Mouse (Mus musculus): ENCODE results near the gene Grin2c. TPM values are rescaled to one million over a fixed set of nuclear protein-coding genes. Genes with fewer than 3 reads are reported as not detected.

Gene Grin2c
- polyA plus RNA-seq, 1 experiment from 2014 or later, result 0.04 TPM

GRCm38 (mm10) chr11:115264862-115265668 is 2.0 kb downstream of the Grin2c start:
- 9% methylated on average over 37 of the region's 39 CpGs for WGBS (ENCODE audit: insufficient replicate concordance)
- H3K27ac ChIP-seq (ENCODE audit: low read depth), result no peak overlapping the region
- DNase-seq (peak; percentile 57), ATAC-seq (no peak)
- H3K36me3 ChIP-seq (replicated peaks; ENCODE audit: insufficient read depth, low read length), result peaks cover 13% of the 10 kb centered on the region
- H3K4me1 ChIP-seq (ENCODE audit: insufficient read depth), result peaks cover 7% of the 10 kb centered on the region
- TF ChIP-seq EP300 (IDR thresholded peaks at IDR 0.05; ENCODE audit: low read depth), result no peak
- peak; percentile 68 for TF ChIP-seq CTCF (IDR thresholded peaks at IDR 0.05; ENCODE audit: low read depth)
- no peak overlapping the region for H3K4me2 ChIP-seq (ENCODE audit: low read depth, low read length)
- no peaks in the 10 kb centered on the region for H3K9me3 ChIP-seq (ENCODE audit: low read length)
- H3K4me3 ChIP-seq (ENCODE audit: low read depth, low read length), result no peak overlapping the region
- H3K9ac ChIP-seq (replicated peaks), result no peak overlapping the region
- peaks cover 72% of the 10 kb centered on the region for H3K27me3 ChIP-seq (ENCODE audit: insufficient read depth, low read length)

DNA sequence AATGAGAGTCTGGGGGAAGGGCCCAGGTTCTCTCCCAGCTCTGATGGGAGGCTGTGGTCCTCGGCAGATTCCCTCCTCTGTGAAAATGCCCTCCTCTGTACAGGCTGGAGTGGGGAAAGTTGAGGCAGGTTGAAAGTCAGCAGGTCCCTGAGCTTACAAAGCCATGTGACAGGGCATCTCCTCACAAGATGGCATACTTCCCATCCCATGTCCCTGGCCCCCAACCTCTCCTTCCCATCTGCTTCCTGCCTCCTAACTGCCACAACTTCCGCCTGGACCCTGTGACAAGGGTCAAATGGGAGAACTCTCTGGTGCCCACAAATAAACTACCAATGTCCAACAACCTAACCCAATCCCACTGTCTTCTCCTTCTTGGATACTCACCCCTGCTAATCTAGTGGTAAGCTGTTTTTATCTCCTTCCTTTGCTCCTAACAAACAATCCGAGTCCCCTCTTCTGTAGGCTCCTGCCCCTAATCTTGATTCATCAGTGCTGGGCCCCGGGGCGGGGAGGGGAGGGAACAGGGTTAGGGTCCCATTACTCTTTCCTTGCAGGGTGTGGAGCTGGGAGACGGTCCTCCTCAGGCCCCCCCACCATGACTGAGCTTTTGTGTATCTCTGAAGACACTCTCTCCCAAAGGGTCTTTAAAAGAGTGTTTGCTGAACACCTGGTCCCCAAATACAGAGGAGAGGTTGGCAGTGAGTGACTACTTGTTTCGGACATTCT is 2.7 kb downstream of the Grin2c start:
- Histone ChIP-seq H3K27me3 (ENCODE audit: insufficient read depth, low read length) (peaks cover 72% of the 10 kb centered on the region), H3K27ac (ENCODE audit: low read depth) (no peak overlapping the region), H3K4me1 (ENCODE audit: insufficient read depth) (peaks cover 7% of the 10 kb centered on the region), H3K4me2 (ENCODE audit: low read depth, low read length) (no peak overlapping the region), H3K4me3 (ENCODE audit: low read depth, low read length) (no peak overlapping the region), H3K9ac (replicated peaks) (no peak overlapping the region), H3K36me3 (replicated peaks; ENCODE audit: insufficient read depth, low read length) (peaks cover 10% of the 10 kb centered on the region), H3K9me3 (ENCODE audit: low read length) (no peaks in the 10 kb centered on the region)
- DNase-seq, result no peak
- WGBS (ENCODE audit: insufficient replicate concordance), result 54% methylated on average over 7 of the region's 7 CpGs
- no peak for TF ChIP-seq EP300 (IDR thresholded peaks at IDR 0.05; ENCODE audit: low read depth)
- no peak for TF ChIP-seq CTCF (IDR thresholded peaks at IDR 0.05; ENCODE audit: low read depth)
- no peak for ATAC-seq

- peaks cover 78% of the 10 kb centered on the region for H3K27me3 ChIP-seq (ENCODE audit: insufficient read depth, low read length)
- H3K4me1 ChIP-seq (ENCODE audit: insufficient read depth), result peaks cover 8% of the 10 kb centered on the region
- no peak overlapping the region for H3K27ac ChIP-seq (ENCODE audit: low read depth)
- 81% methylated on average over 11 of the region's 11 CpGs for WGBS (ENCODE audit: insufficient replicate concordance)
- no peak for ATAC-seq
- TF ChIP-seq CTCF (IDR thresholded peaks at IDR 0.05; ENCODE audit: low read depth), result no peak
- TF ChIP-seq EP300 (IDR thresholded peaks at IDR 0.05; ENCODE audit: low read depth), result no peak
- no peak for DNase-seq
- no peak overlapping the region for H3K4me2 ChIP-seq (ENCODE audit: low read depth, low read length)
- H3K9ac ChIP-seq (replicated peaks), result no peak overlapping the region
- no peak overlapping the region for H3K4me3 ChIP-seq (ENCODE audit: low read depth, low read length)
- 0 out of 2 replicates have a peak, but pooled peaks cover 2% of the 10 kb centered on the region for H3K36me3 ChIP-seq (replicated peaks; ENCODE audit: insufficient read depth, low read length)
- H3K9me3 ChIP-seq (ENCODE audit: low read length), result no peaks in the 10 kb centered on the region
Observed at GRCm38 (mm10) chr11:115262954-115263353, 4.1 kb downstream of the Grin2c start.

- WGBS (ENCODE audit: insufficient replicate concordance), result 69% methylated on average over 4 of the region's 4 CpGs
- Histone ChIP-seq H3K9me3 (ENCODE audit: low read length) (no peaks in the 10 kb centered on the region), H3K27me3 (ENCODE audit: insufficient read depth, low read length) (peaks cover 55% of the 10 kb centered on the region), H3K4me3 (ENCODE audit: low read depth, low read length) (no peak overlapping the region), H3K9ac (replicated peaks) (no peak overlapping the region), H3K27ac (ENCODE audit: low read depth) (no peak overlapping the region), H3K4me1 (ENCODE audit: insufficient read depth) (peaks cover 3% of the 10 kb centered on the region; the same call in 1 of the 2 replicates), H3K36me3 (replicated peaks; ENCODE audit: insufficient read depth, low read length) (no peaks in the 10 kb centered on the region), H3K4me2 (ENCODE audit: low read depth, low read length) (no peak overlapping the region)
- TF ChIP-seq CTCF (IDR thresholded peaks at IDR 0.05; ENCODE audit: low read depth) (no peak), EP300 (IDR thresholded peaks at IDR 0.05; ENCODE audit: low read depth) (no peak)
- no peak for ATAC-seq
- DNase-seq, result no peak
Observed at GRCm38 (mm10) chr11:115259134-115259533, 7.9 kb downstream of the Grin2c start.

DNA sequence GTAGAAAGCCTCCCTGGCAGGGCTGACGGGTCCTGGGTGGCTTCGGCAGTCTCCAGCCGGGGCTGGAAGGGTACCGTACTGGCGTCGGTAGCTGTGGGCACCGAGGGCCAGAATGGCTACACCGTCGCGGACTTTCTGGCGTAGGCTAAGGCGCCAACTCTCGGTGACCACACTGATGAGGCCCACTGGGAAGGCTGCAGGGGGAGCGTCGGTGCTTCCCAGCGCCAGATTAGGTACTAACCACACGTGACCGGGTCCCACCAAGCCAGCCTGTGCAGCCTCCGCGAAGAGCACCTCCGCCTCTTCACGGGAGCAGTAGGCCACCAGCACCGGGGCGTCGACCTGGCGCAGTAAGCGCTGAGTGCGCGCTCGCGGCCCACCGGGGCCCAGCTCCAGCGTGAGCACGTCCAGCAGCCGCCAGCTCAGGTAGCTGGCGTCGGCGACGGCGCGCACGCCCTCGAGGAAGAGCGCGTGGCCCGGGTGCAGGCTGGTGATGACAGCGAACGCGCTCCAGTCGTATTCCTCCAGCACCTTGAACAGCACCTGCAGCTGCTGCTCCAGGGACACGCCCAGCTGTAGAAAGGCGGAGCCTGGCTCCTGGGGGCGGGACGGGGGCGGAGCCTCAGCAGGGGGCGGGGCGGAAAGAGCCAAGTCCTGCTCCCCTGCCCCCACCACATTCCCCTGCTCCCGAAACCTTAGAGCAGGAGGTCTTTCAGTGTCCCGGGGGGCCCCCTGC is 9.1 kb downstream of the Grin2c start:
- H3K4me1 ChIP-seq (ENCODE audit: insufficient read depth), result peaks cover 3% of the 10 kb centered on the region; the same call in 1 of the 2 replicates
- 18% methylated on average over 58 of the region's 59 CpGs for WGBS (ENCODE audit: insufficient replicate concordance)
- no peak overlapping the region for H3K9ac ChIP-seq (replicated peaks)
- no peak overlapping the region for H3K27ac ChIP-seq (ENCODE audit: low read depth)
- ATAC-seq (peak; percentile 78), DNase-seq (peak; percentile 76)
- 0 out of 2 replicates have a peak overlapping the region, but pooled peaks have one; percentile 18 for H3K4me2 ChIP-seq (ENCODE audit: low read depth, low read length)
- TF ChIP-seq CTCF (IDR thresholded peaks at IDR 0.05; ENCODE audit: low read depth), result no peak
- H3K36me3 ChIP-seq (replicated peaks; ENCODE audit: insufficient read depth, low read length), result no peaks in the 10 kb centered on the region
- no peaks in the 10 kb centered on the region for H3K9me3 ChIP-seq (ENCODE audit: low read length)
- H3K27me3 ChIP-seq (ENCODE audit: insufficient read depth, low read length), result peaks cover 48% of the 10 kb centered on the region
- no peak overlapping the region for H3K4me3 ChIP-seq (ENCODE audit: low read depth, low read length)

DNA sequence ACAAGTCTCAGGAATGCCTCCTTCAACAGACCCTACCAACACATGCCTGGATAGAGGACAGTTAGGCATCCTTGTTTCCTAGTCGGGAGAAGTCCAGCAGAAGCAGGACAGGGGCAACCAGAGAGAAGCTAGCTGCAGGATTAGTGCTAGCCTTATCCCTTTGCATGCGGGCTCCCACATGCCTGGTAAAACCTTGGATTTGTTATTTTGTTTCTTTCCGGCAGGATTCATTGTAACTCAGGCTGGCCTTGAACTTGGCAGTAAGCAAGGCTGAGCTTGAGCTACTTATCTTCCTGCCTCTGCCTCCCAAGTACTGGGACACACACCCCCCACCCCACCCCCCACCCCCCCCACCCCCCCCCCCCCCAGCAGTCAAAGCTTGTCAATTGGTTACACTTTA is 15.8 kb downstream of the Grin2c start:
- no peak overlapping the region for H3K4me2 ChIP-seq (ENCODE audit: low read depth, low read length)
- no peak for DNase-seq
- WGBS (ENCODE audit: insufficient replicate concordance), result 61% methylated on average over 3 of the region's 3 CpGs
- H3K36me3 ChIP-seq (replicated peaks; ENCODE audit: insufficient read depth, low read length), result no peaks in the 10 kb centered on the region
- H3K27me3 ChIP-seq (ENCODE audit: insufficient read depth, low read length), result peaks cover 48% of the 10 kb centered on the region
- ATAC-seq, result no peak
- no peak for TF ChIP-seq CTCF (IDR thresholded peaks at IDR 0.05; ENCODE audit: low read depth)
- no peak for TF ChIP-seq EP300 (IDR thresholded peaks at IDR 0.05; ENCODE audit: low read depth)
- H3K4me3 ChIP-seq (ENCODE audit: low read depth, low read length), result no peak overlapping the region
- H3K27ac ChIP-seq (ENCODE audit: low read depth), result no peak overlapping the region
- H3K9ac ChIP-seq (replicated peaks), result no peak overlapping the region
- H3K9me3 ChIP-seq (ENCODE audit: low read length), result no peaks in the 10 kb centered on the region
- H3K4me1 ChIP-seq (ENCODE audit: insufficient read depth), result 0 out of 2 replicates have a peak, but pooled peaks cover 7% of the 10 kb centered on the region

Data from liver, postnatal 0 days (tissue).